In the genomic region with DNA sequence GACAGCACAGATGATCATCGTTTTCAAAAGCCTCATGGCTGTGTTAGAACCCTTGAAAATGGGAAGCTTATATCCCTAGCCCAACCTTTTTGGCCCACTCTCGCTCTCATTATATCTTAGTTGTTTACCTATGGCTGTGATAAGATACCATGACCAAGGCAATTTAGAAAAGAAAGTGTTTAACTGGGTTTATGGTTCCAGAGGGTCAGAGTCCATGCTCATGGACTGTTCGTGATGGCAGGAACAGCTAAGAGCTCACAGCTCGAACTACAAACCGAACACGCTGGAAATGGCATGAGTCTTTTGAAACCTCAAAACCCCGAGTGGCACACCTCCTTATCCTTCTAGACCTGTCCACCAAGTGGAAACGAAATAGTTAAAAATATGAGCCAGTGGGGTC, we compare ENCODE assay signal across 16 mouse cellular contexts. TPM values are rescaled to one million over a fixed set of nuclear protein-coding genes. Genes with fewer than 3 reads are reported as not detected.
"Had no signal": no experiment of that assay in that cellular context is flagged by ENCODE, and none has a peak within 500 bp of the region (broad histone marks: within the 10 kb centered on the region; RNA-seq: fewer than 3 reads in every experiment).

No protein-coding gene starts in this region.

- H3K9ac ChIP-seq: limb, embryonic 12.5 days; liver, embryonic 13.5 days; liver, postnatal 0 days; lung, embryonic 15.5 days; midbrain, embryonic 12.5 days; stomach, embryonic 15.5 days had no signal

- ATAC-seq: liver, postnatal 0 days had no signal

- H3K4me1 ChIP-seq: liver, embryonic 13.5 days; midbrain, embryonic 12.5 days had no signal

- H3K9me3 ChIP-seq: liver, embryonic 13.5 days; lung, embryonic 15.5 days; stomach, embryonic 15.5 days had no signal

- H3K36me3 ChIP-seq: limb, embryonic 12.5 days; liver, embryonic 13.5 days; lung, embryonic 15.5 days; midbrain, embryonic 12.5 days; stomach, embryonic 15.5 days had no signal

- H3K27me3 ChIP-seq: limb, embryonic 12.5 days; liver, embryonic 13.5 days; midbrain, embryonic 12.5 days; stomach, embryonic 15.5 days had no signal

- DNase-seq: kidney, postnatal 10 days; kidney, postnatal 4 days; liver; liver, embryonic 13.5 days; liver, postnatal 0 days; lung, postnatal 14 days; right cerebral cortex, postnatal 14 days; thymus, adult 2 months; thymus, postnatal 25 days had no signal

- H3K4me3 ChIP-seq: layer of hippocampus, adult 2 months; limb, embryonic 12.5 days; liver, embryonic 13.5 days; lung, embryonic 15.5 days; megakaryocyte, embryonic 14.5 days; midbrain, embryonic 12.5 days; stomach, embryonic 15.5 days had no signal

- H3K27ac ChIP-seq: layer of hippocampus, adult 2 months; limb, embryonic 12.5 days; liver, embryonic 13.5 days; lung, embryonic 15.5 days; macrophage; midbrain, embryonic 12.5 days; stomach, embryonic 15.5 days had no signal

- H3K4me2 ChIP-seq: limb, embryonic 12.5 days; liver, embryonic 13.5 days; lung, embryonic 15.5 days; midbrain, embryonic 12.5 days; stomach, embryonic 15.5 days had no signal

RNA-seq across cellular contexts. Expression of a gene that starts 11.2 kb away (rescaled TPM):
- polyA plus RNA-seq: macrophage had no signal
